Mouse (Mus musculus): ENCODE measurements around the gene Clcn5.

GRCm38 (mm10) chrX:7288976-7289375 is 30.2 kb downstream of the Clcn5 start:
- TF ChIP-seq MAX (IDR thresholded peaks at IDR 0.05; ENCODE audit: low read length) (no peak), POLR2A (IDR thresholded peaks at IDR 0.05; ENCODE audit: low read depth, low read length) (no peak), TBP (conservative IDR thresholded peaks at IDR 0.05; ENCODE audit: low read depth, low read length) (no peak), EP300 (IDR thresholded peaks at IDR 0.05; ENCODE audit: low read length) (no peak), ELF1 (IDR thresholded peaks at IDR 0.05; ENCODE audit: low read depth, low read length) (no peak), CTCF (conservative IDR thresholded peaks at IDR 0.05 in 1 of 2, IDR thresholded peaks at IDR 0.05 in 1 of 2; ENCODE audit: low read depth in 2 of 2, low read length in 2 of 2) (no peak), JUN (IDR thresholded peaks at IDR 0.05; ENCODE audit: insufficient read depth, low read depth, low read length) (no peak), TCF12 (IDR thresholded peaks at IDR 0.05; ENCODE audit: low read depth, low read length) (no peak), POLR2AphosphoS2 (IDR thresholded peaks at IDR 0.05; ENCODE audit: low read depth, low read length) (no peak), USF1 (IDR thresholded peaks at IDR 0.05; ENCODE audit: low read depth, low read length) (no peak), KAT2A (IDR thresholded peaks at IDR 0.05; ENCODE audit: insufficient replicate concordance, low read length) (no peak), MEF2A (IDR thresholded peaks at IDR 0.05; ENCODE audit: borderline replicate concordance, low read depth, low read length) (no peak), SMC3 (IDR thresholded peaks at IDR 0.05; ENCODE audit: low read depth, low read length) (no peak), RAD21 (IDR thresholded peaks at IDR 0.05; ENCODE audit: low read depth, low read length) (no peak)

Data from CH12.LX (cell line).